Mouse (Mus musculus): ENCODE results near the gene Clec12b. TPM values are rescaled to one million over a fixed set of nuclear protein-coding genes. Genes with fewer than 3 reads are reported as not detected.

Gene Clec12b
- polyA plus RNA-seq (2015; fragmentation: Nextera tagmentation; extraction: Ambion mirVana) = not detected in 2 replicates

DNA sequence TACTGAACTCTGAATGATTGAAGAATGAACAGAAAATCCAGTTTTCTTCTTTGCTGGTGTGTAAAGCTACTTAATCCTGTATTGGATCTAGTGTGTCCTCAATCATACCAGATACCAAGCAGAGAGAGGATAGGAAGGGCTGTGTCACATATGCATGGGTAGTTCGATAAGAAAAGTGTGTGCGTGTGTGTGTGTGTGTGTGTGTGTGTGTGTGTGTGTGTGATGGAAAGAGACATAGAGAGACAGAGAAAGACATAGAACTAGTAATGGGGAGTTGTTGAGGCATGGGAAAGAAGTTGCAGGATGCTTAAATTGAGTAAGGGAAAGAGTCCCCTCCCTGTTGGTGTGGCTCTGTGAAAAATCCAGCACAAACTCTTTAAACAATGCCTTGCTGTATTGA lies at the start of gene Clec12b:
Gene Clec12b (minus strand): TSS at position 101 of the 400 bp plus-strand sequence.
- Histone ChIP-seq H3K4me1 (replicated peaks) (peaks cover 9% of the 10 kb centered on the region), H3K27ac (replicated peaks) (no peak within 1 kb of the TSS), H3K9me3 (no peaks in the 10 kb centered on the region), H3K9ac (no peak within 1 kb of the TSS), H3K36me3 (no peaks in the 10 kb centered on the region), H3K4me2 (no peak within 1 kb of the TSS), H3K27me3 (no peaks in the 10 kb centered on the region), H3K4me3 (no peak within 1 kb of the TSS)
- no peak for ATAC-seq (ENCODE audit: low read depth)
- 75% methylated on average over 2 of the region's 2 CpGs for WGBS

DNA sequence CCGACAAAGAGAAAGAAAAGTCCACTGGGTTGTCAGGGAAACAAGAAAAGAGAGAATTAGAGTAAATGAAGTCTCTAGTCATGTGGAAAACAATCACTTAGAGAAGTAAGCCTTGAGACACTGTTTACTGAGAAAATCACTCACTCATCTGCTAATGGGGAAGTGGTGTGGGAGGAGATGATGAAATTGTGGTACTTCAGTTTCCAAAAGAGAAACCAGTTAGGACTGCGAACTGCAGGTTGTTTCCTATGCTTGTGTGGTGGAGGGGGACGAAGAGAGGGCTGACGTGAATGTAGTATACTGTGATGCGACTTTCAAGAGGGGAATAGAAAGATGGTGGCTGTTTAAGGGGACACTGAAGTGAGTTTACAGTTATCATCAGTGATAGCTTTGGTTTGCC lies 48.6 kb upstream of the Clec12b start:
- Histone ChIP-seq H3K27ac (replicated peaks) (no peak overlapping the region), H3K27me3 (no peaks in the 10 kb centered on the region), H3K4me3 (no peak overlapping the region), H3K4me1 (replicated peaks) (no peaks in the 10 kb centered on the region), H3K4me2 (no peak overlapping the region), H3K9me3 (no peaks in the 10 kb centered on the region), H3K36me3 (no peaks in the 10 kb centered on the region), H3K9ac (no peak overlapping the region)
- WGBS = 56% methylated on average over 5 of the region's 5 CpGs
- no peak for ATAC-seq (ENCODE audit: low read depth)

DNA sequence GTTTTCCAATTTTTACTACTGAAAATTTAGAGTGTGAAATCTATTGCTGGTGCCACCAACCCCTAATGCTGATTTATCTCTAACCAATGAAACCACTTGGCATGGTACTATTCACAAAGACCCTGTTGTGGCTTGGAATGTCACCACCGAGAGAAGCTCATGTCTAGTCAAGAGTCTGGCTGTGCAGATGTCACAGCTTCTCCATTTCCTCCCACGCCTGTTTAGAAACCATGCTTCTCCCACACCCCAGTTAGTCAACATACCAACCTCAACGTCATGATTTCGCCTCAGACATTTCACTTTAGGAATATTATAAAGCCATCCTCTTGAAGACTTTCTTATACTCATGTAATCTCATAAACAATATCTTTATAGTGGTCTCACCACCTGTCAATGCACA lies 41.6 kb upstream of the Clec12b start:
- ATAC-seq (ENCODE audit: low read depth) = no peak
- Histone ChIP-seq H3K9ac (no peak overlapping the region), H3K4me3 (no peak overlapping the region), H3K27me3 (no peaks in the 10 kb centered on the region), H3K4me2 (no peak overlapping the region), H3K27ac (replicated peaks) (no peak overlapping the region), H3K36me3 (no peaks in the 10 kb centered on the region), H3K4me1 (replicated peaks) (peaks cover 12% of the 10 kb centered on the region; the same call in 1 of the 2 replicates), H3K9me3 (no peaks in the 10 kb centered on the region)
- 82% methylated on average over 4 of the region's 4 CpGs for WGBS

DNA sequence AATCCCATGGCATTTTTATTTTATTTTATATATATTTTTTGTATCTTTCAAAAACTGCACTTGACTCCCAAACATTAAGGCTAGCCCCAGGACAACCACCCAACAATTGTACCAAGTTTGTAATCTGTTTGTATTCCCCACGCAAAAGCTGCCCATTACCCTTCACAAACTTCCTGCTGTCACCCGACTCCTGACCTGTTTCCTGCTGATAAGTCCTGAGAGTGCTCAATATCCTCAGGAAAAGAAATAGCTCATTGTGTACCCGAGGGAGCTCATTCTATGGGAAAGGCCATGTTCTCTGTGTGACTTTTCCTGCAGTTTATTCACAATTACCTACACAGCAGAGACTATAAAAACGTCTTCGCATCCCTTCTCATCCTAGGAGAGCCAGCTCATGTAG lies 40.1 kb upstream of the Clec12b start:
- Histone ChIP-seq H3K36me3 (no peaks in the 10 kb centered on the region), H3K9me3 (no peaks in the 10 kb centered on the region), H3K9ac (no peak overlapping the region), H3K4me3 (no peak overlapping the region), H3K4me1 (replicated peaks) (peaks cover 12% of the 10 kb centered on the region; the same call in 1 of the 2 replicates), H3K27me3 (no peaks in the 10 kb centered on the region), H3K27ac (replicated peaks) (no peak overlapping the region), H3K4me2 (no peak overlapping the region)
- ATAC-seq (ENCODE audit: low read depth) = no peak
- 34% methylated on average over 5 of the region's 5 CpGs for WGBS

DNA sequence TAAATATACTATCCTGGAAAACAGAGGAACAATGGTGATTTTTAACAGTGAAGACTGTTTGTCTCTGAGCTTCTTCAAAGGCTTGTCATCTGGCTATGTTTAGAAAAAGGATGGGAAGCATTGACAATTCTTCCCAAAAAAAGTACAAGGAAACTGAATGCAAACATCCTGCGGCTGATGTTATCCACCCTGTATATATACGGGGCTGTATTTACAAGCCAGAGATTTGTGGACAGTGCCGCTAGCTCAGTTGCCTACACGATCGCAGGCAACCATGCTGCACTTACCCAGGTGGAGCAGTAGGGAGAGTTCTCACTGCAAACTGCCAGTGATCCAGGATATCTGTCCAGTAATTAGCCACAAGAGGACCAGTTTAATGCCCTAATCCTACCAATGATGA lies 39.5 kb upstream of the Clec12b start:
- no peaks in the 10 kb centered on the region for H3K36me3 ChIP-seq
- no peak overlapping the region for H3K27ac ChIP-seq (replicated peaks)
- no peaks in the 10 kb centered on the region for H3K9me3 ChIP-seq
- no peak overlapping the region for H3K4me3 ChIP-seq
- no peaks in the 10 kb centered on the region for H3K27me3 ChIP-seq
- peaks cover 12% of the 10 kb centered on the region; the same call in 1 of the 2 replicates for H3K4me1 ChIP-seq (replicated peaks)
- ATAC-seq (ENCODE audit: low read depth) = 0 out of 2 replicates have a peak, but pooled peaks have one; percentile 55
- WGBS = 84% methylated on average over 5 of the region's 5 CpGs
- no peak overlapping the region for H3K9ac ChIP-seq
- H3K4me2 ChIP-seq = no peak overlapping the region

DNA sequence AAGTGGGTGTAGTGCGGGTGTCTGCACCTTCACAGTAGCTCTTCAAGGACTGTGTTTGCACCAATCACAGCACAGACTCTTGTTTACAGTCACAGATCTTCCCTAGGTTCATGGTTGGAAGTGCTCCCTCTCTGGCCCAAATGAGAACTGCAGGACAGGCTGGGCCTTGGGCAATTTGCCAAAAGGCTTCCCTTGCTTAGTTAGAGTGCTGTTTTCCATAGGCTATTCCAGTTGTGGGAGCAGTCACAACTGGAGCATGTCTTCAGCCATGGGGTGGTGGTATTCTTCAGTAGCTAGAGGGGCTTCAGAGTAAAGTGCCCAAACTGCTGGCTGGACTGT lies 38.0 kb upstream of the Clec12b start:
- peak; percentile 83 for ATAC-seq (ENCODE audit: low read depth)
- Histone ChIP-seq H3K27ac (replicated peaks) (peak overlapping the region; percentile 69; the same call in 1 of the 2 replicates), H3K9me3 (no peaks in the 10 kb centered on the region), H3K4me3 (no peak overlapping the region), H3K27me3 (no peaks in the 10 kb centered on the region), H3K36me3 (no peaks in the 10 kb centered on the region), H3K4me1 (replicated peaks) (peaks cover 12% of the 10 kb centered on the region; the same call in 1 of the 2 replicates), H3K9ac (no peak overlapping the region), H3K4me2 (0 out of 2 replicates have a peak overlapping the region, but pooled peaks have one; percentile 19)
- WGBS = 17% methylated on average over 1 of the region's 1 CpGs

DNA sequence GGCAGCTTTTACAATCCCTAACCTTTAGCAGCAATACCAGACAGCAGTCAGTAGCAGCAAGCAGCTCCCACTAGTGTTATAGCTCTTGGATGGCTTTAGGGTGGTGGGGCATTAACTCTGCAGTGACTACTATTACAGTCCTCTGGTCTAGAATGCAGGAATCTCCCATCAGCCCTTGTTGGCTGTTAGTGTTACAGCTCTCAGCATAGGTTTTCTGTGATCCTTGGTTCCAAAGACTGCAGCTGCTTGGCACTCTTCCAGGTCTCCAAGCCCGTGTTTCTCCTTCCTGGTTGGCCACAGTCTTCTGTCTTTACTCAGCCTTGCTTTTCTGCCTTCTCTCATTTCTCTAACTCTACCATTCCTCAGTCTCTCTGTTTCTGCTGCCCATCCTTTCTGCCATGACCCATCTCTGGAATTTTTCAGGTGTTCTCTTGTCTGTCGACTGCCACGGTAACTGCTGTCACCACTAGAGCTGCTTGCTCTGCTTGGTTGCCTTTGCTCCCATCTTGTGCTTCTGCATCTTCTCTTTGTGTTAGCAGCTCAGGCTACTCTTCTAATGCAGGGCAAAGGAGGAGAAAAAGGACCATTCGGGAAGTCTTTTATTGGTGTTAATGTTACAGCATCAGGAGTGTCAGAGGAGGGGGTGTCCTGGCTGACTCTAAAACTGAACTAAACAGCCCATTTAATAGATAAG lies 37.5 kb upstream of the Clec12b start:
- Histone ChIP-seq H3K9ac (no peak overlapping the region), H3K36me3 (no peaks in the 10 kb centered on the region), H3K9me3 (no peaks in the 10 kb centered on the region), H3K27ac (replicated peaks) (peak overlapping the region; percentile 69), H3K27me3 (no peaks in the 10 kb centered on the region), H3K4me3 (no peak overlapping the region), H3K4me1 (replicated peaks) (peaks cover 12% of the 10 kb centered on the region; the same call in 1 of the 2 replicates), H3K4me2 (0 out of 2 replicates have a peak overlapping the region, but pooled peaks have one; percentile 19)
- WGBS = 67% methylated on average over 4 of the region's 4 CpGs
- peak; percentile 58; the same call in 1 of the 2 replicates for ATAC-seq (ENCODE audit: low read depth)

DNA sequence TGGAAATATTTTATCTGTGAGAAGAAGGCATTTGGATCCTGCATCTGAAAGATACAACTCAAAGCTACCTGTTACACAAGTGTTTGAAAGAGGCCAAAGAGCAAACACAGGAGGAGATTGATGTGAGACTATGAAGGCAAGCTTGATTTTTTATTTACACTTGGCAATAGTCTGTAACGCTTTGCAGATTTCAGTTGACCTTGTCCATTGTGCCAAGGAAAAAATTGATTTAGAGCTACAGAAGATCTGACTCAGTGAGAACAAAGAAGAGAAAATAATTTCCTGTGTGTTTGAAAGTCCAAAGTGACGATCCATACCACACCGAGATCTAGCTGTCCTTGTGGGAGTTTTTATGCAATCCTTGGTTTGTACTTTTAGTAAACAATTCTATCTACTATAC lies 36.6 kb upstream of the Clec12b start:
- H3K27me3 ChIP-seq = no peaks in the 10 kb centered on the region
- ATAC-seq (ENCODE audit: low read depth) = no peak
- H3K27ac ChIP-seq (replicated peaks) = no peak overlapping the region
- H3K9me3 ChIP-seq = no peaks in the 10 kb centered on the region
- peaks cover 12% of the 10 kb centered on the region; the same call in 1 of the 2 replicates for H3K4me1 ChIP-seq (replicated peaks)
- no peak overlapping the region for H3K4me3 ChIP-seq
- WGBS = 91% methylated on average over 3 of the region's 3 CpGs
- no peak overlapping the region for H3K9ac ChIP-seq
- H3K36me3 ChIP-seq = no peaks in the 10 kb centered on the region
- no peak overlapping the region for H3K4me2 ChIP-seq

DNA sequence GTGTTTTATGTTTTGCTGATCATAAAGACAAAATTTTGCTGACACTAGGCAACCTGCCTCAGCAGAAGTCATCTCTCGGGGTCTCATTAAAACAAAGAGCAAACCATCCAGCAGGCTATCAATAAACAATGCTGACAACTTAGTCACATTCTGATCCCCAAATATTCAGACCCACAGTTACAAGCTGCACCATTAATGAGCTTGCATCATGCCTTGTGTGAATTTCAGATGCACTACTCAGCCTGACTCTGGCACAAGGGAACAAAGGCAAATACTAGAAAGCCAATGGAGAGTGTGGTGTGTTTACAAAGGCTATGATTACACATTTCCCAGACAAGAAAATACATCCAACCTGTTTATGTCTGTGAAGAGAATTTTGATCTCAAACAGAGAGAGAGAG lies 28.5 kb upstream of the Clec12b start:
- Histone ChIP-seq H3K27ac (replicated peaks) (no peak overlapping the region), H3K9me3 (no peaks in the 10 kb centered on the region), H3K4me2 (no peak overlapping the region), H3K9ac (no peak overlapping the region), H3K27me3 (no peaks in the 10 kb centered on the region), H3K36me3 (no peaks in the 10 kb centered on the region), H3K4me3 (no peak overlapping the region), H3K4me1 (replicated peaks) (no peaks in the 10 kb centered on the region)
- 79% methylated on average over 1 of the region's 1 CpGs for WGBS
- ATAC-seq (ENCODE audit: low read depth) = no peak

DNA sequence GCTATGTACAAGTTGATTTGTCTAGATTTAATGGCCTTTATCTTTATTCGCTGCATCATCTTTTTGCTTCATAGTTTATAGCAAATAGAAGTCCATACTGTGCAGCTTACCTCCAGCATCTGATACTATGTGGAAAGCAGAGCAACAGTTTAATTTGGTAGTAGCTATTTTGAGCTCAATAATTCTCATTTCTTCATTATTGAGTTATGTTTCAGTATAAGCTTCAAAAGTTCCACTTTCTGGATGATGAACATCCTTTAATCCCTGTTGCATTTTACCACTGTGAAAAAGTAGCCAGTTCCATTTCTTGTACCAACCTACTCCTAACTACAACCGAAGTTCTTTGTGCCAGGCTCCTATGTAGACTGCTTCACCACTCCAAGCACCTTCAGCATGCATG lies 22.9 kb upstream of the Clec12b start, which contains the start of gene Clec9a:
Gene Clec9a (plus strand): TSS at position 301 of the 400 bp plus-strand sequence.
- no peaks in the 10 kb centered on the region for H3K36me3 ChIP-seq
- H3K27me3 ChIP-seq = no peaks in the 10 kb centered on the region
- H3K27ac ChIP-seq (replicated peaks) = no peak within 1 kb of the TSS
- no peaks in the 10 kb centered on the region for H3K4me1 ChIP-seq (replicated peaks)
- H3K4me3 ChIP-seq = no peak within 1 kb of the TSS
- no peaks in the 10 kb centered on the region for H3K9me3 ChIP-seq
- WGBS = 86% methylated on average over 2 of the region's 2 CpGs
- ATAC-seq (ENCODE audit: low read depth) = no peak
- no peak within 1 kb of the TSS for H3K9ac ChIP-seq
- no peak within 1 kb of the TSS for H3K4me2 ChIP-seq

DNA sequence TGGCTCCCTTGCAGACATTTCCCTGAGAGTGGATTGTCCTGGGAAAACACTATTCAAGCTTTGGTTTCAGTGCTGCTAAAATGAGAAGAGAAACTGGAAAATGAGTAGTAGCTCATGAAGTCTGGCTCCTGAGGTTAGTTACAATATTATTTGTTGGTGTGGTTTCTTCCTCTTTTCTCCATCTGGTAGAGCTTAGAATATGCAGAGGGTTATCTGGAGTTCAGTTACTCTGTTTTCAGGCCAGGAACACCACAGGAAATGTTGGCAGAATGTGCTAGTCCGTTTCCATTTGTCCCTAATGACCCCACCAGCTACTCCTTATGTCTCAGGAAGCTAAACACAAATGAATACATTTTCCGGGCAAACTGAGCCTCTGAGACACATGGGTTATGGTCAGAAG lies 21.6 kb upstream of the Clec12b start:
- no peak overlapping the region for H3K4me2 ChIP-seq
- H3K4me1 ChIP-seq (replicated peaks) = no peaks in the 10 kb centered on the region
- H3K36me3 ChIP-seq = no peaks in the 10 kb centered on the region
- no peak overlapping the region for H3K9ac ChIP-seq
- ATAC-seq (ENCODE audit: low read depth) = no peak
- H3K27me3 ChIP-seq = no peaks in the 10 kb centered on the region
- no peak overlapping the region for H3K4me3 ChIP-seq
- 62% methylated on average over 2 of the region's 2 CpGs for WGBS
- no peaks in the 10 kb centered on the region for H3K9me3 ChIP-seq
- no peak overlapping the region for H3K27ac ChIP-seq (replicated peaks)

DNA sequence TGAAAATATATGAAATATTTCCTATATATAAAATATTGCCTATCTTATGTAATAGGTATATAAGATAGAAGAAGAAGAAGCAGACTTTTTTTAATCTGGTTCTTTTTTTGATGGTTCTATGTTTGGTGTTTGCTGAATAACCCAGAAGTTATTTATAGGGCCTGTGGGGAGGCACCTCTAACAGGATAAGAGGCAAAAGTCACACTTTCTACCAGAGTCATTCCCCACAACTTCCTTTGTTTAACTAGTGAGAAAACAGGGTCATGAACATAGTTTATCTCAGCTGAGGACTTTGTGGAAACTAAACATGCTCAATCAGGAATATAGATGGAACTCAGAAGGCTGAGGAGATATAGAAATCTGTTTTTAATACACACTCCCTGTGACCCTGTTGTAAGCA lies 20.3 kb upstream of the Clec12b start:
- Histone ChIP-seq H3K36me3 (no peaks in the 10 kb centered on the region), H3K27ac (replicated peaks) (no peak overlapping the region), H3K27me3 (no peaks in the 10 kb centered on the region), H3K4me2 (no peak overlapping the region), H3K9me3 (no peaks in the 10 kb centered on the region), H3K9ac (no peak overlapping the region), H3K4me1 (replicated peaks) (no peaks in the 10 kb centered on the region), H3K4me3 (no peak overlapping the region)
- ATAC-seq (ENCODE audit: low read depth) = no peak

DNA sequence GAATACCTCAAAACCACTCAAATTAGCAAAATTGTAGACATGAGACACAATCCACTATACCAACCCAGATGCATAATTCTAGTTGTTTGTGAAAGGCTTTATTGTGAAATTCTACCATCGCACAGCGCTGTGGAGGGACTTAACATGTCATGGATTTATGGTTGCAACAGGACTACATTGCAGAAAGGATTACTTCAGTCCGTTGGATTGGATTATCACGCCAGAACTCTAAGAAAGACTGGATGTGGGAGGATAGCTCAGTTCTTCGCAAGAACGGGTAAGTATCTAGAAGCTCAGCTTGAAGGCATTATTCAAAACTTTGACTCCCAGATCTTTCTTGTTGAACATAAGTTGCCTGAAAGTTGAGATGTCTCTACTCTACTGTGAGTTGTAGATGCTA lies 17.7 kb upstream of the Clec12b start:
- H3K4me1 ChIP-seq (replicated peaks) = no peaks in the 10 kb centered on the region
- no peak for ATAC-seq (ENCODE audit: low read depth)
- WGBS = 85% methylated on average over 6 of the region's 6 CpGs

More for the DNA sequence above, 17.7 kb upstream of the Clec12b start:
- Histone ChIP-seq H3K9ac (no peak overlapping the region), H3K27ac (replicated peaks) (no peak overlapping the region), H3K4me3 (no peak overlapping the region), H3K4me2 (no peak overlapping the region), H3K36me3 (no peaks in the 10 kb centered on the region), H3K9me3 (no peaks in the 10 kb centered on the region), H3K27me3 (no peaks in the 10 kb centered on the region)
